Mouse (Mus musculus) right cerebral cortex, postnatal 36 days (tissue): Measurements from ENCODE around the gene Ola1.

ENCODE experiments used
- DNase-seq, 2 experiments: peaks; one replicate each; pipeline ENCODE4 v3.0.0; 2022; ENCODE audit warnings: low spot score in 2 of 2, mixed read lengths in 1 of 2

Gene Ola1

GRCm38 (mm10) chr2:73063911-73064619 is 154.7 kb downstream of the Ola1 start:
- no peak for DNase-seq

DNA sequence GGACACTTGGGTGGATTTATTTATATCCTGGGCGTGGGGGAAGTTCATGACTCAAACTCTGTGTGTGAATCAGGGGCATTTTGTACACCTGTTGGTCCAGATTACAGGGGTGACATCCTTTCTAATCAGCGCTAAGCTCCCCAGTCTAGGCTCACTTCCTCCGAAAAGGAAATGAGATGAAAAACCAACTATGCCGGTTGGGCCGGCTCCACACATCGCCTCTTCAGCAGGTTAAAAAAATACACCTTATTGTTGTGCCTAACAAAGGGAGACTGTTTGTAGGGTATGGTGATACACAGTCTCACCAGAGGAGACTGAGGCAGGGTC is 158.5 kb downstream of the Ola1 start:
- DNase-seq: no peak

- no peak for DNase-seq
Measured at GRCm38 (mm10) chr2:73059550-73060258, 159.0 kb downstream of the Ola1 start.

DNA sequence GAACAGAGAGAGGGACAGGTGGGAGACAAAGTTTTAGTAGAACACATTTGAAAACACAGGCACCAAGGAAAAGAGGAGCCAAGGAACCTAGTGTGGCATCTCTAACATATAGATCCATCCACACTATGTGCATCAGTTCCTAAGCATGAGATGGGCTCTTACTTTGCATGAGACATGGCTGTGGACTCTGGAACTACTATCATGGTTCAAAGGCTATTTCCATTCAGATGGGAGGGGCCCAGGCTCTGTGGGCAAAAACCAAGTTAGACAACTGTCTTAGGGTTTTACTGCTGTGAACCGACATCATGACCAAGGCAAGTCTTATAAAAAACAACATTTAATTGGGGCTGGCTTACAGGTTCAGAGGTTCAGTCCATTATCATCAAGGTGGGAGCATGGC is 160.4 kb downstream of the Ola1 start:
- no peak for DNase-seq

- no peak for DNase-seq
Measured at GRCm38 (mm10) chr2:73057589-73057988, 161.1 kb downstream of the Ola1 start.

DNA sequence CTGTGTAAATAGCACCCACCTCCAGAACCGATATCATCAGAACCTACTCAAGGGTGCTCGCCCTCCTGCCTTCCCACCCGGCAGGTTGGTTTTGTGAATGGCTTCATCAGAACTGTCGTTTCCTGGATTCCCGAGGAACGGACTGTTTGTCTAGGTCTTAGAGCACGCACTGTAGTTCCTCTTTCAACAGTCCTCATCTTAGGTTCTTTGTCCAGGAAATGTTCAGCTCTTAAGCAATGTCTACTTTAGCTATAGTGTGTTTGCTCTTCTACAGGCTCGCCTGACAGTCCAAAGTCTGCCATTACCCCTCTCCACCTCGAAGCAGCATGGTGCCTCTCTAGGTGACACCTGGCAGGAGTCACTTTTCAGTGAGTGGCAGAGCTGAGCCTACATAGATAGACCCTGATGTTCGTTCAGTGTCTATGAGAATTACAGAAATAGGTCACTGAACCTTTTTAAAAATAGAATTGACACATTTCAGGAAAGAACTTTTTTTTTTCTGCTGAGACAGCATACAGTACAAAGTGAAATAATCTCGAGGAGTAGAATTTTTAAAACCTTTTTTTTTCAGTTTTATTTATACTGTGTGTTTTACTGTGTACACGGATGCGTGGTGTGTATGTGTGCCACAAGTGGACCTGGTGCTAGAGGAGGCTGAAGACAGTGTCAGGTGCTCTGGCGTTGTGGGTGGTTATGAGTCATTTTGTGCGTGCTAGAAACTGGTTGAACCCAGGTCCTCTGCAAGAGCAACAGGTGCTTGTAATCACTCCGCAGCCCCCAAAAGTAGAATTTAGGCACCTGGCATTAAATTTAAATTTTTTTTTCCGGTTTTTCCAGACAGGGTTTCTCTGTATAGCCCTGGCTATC is 162.4 kb downstream of the Ola1 start:
- no peak for DNase-seq

DNA sequence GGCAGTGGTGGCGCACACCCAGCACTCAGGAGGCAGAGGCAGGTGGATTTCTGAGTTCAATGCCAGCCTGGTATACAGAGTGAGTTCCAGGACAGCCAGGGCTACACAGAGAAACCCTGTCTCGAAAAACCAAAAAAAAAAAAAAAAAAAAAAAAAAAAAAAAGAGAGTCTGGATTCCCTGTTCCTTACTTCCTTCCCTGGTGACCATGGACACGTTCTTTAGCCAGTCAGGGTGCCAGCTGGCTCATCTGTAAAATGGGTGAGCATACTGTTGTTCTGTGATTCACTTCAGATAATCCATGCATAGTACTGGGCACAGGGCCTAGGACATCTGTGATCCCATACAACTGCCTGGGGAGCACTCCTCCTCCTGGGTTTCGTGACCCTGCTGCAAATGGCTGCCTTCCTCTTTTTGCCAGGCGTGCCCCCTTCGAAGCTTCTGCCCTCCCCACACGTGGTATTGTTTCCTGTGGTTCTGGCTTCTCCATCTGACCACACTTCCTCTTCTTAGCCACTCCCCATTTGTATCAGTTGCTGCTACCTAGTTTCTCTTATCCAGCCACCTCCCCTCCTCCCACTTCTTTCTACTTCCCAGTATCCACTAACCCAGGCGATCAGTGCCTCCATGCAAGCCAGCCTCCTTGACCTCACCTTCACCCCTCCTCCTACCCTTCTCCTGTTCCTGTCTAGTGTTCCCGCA is 164.8 kb downstream of the Ola1 start:
- no peak for DNase-seq

DNA sequence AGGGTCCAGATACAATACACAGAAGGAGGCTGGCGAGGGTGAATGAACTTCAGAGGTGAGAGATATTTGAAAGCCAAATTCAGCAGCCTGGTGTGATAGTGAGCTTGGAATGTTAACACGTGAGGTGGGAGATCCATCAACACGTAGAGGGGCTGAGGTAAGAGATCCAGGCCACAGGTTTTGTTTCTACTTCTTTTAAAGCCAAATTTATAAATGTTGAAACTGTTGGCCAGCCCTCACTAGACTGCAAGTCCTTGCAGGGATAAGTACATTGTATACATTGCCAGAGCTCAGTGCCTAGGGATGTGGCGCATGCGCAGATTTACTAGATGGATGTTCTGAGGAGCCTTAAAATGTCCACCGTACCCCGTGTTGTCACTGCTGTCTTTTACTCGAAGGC is 168.3 kb downstream of the Ola1 start:
- no peak for DNase-seq

DNA sequence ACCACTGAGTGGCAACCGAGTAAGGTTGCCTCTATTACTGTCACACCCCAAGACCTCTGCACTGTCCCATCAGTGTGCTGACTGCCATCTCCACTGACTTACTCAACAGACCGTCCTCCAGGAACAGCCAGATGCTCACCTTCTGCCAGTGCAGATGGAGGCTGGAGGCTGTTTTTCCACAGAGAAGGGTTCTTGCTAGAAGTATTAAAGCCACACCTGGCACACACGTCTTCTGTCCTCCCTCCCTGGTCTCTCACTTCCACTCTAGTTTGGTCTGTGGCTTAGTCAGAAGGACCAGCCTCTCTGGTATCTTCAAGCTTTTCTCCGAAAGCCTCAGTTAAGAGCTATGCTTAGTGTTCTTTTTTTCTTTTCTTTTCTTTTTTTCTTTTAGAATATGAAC is 168.7 kb downstream of the Ola1 start:
- DNase-seq: no peak

- no peak for DNase-seq
Measured at GRCm38 (mm10) chr2:73049001-73049684, 169.6 kb downstream of the Ola1 start.

DNA sequence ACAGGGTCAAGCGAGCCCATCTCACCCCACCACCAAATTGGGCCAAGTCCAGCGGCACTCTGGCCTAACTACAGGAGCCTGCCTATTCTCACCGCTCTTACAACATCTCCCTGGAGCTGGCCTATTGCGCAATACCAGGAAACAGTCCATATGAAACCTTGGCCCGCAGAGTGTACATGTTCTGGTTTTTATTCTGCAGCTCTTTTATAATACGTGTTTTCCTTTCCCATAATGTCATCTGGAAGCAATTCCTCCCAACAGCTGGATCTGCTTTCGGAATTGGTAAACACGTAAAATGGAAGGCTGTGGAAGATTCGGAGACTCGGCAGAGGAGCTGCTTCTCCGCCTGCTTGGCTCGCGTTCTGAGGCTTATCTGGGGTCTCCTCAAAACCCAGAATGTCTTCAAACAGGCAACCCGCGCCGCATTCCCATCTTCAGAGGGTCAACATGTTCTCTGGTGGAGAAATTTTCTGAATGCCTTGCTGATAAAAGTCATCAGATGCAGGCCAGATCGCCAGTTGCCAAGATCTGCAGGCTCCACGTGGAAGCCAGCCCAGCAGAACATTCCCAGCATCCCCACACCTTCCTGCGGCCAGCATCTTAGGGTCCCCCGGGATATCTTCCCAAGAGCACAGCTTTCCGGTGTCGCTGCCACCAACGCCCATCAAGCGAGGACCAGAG is 171.5 kb downstream of the Ola1 start:
- no peak for DNase-seq

DNA sequence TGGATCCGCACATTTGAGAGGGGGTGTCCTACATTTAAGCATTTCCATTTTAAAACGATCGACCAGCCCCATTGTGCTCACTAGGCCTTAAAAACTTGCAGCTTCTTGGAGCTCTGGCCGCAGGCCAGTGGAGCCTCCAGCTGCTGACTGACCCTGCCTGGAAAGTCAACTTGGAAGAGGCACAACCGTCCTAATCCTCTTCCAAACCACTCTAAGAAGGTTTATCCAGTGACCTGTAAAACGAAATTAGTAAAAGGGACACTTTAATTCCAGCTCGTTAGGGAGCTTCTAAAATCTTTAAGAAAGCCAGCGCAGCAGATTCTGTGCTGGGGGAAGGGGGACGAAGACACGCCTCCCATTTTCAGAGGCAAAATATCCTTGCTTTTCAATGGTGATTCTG is 172.1 kb downstream of the Ola1 start:
- DNase-seq: no peak

GRCm38 (mm10) chr2:73045505-73045904 is 173.2 kb downstream of the Ola1 start:
- DNase-seq: no peak
